Mouse (Mus musculus) effector memory CD4-positive, alpha-beta T cell, adult 7 months (primary cell): ENCODE results near the gene Ajuba. TPM values are rescaled to one million over a fixed set of nuclear protein-coding genes. Genes with fewer than 3 reads are reported as not detected.

Experiments
- polyA plus RNA-seq: library from polyadenylated mRNA; unstranded; fragments of 100-300 nt; shearing (Covaris generic); gene quantifications from one replicate; pipeline ENCODE4 v1.2.1, GENCODE M21; 2017

Ajuba gene
- 0.40 TPM for polyA plus RNA-seq

GRCm38 (mm10) chr14:54577089-54577982 lies at the start of gene Ajuba:
Ajuba (minus strand) TSS chr14:54577558.

GRCm38 (mm10) chr14:54621133-54621532 lies 43.8 kb upstream of the Ajuba start, which contains the start of gene Psmb11:
Psmb11 (plus strand) TSS chr14:54621433.

GRCm38 (mm10) chr14:54617897-54618365 lies 40.6 kb upstream of the Ajuba start, which contains the start of gene Psmb5:
Psmb5 (minus strand) TSS chr14:54618022.

GRCm38 (mm10) chr14:54605752-54606321 lies 28.5 kb upstream of the Ajuba start, which contains the start of gene 4931414P19Rik:
4931414P19Rik (minus strand) TSS chr14:54605993.

GRCm38 (mm10) chr14:54553975-54554769 lies 23.2 kb downstream of the Ajuba start, which contains the start of gene Haus4:
Haus4 (minus strand) TSS chr14:54554616.

Other genes starting within 250 kb of the Ajuba start
- gene Oxa1l, start 216.7 kb downstream of the Ajuba start, polyA plus RNA-seq = 36.9 TPM
- gene Slc7a7, start 159.8 kb downstream of the Ajuba start, polyA plus RNA-seq = not detected
- 122 TPM for gene Mrpl52, start 150.6 kb downstream of the Ajuba start, polyA plus RNA-seq
- gene Mmp14, start 145.9 kb downstream of the Ajuba start, polyA plus RNA-seq = 0.51 TPM
- 246 TPM for gene Lrp10, start 113.4 kb downstream of the Ajuba start, polyA plus RNA-seq
- gene Rem2, start 101.5 kb downstream of the Ajuba start, polyA plus RNA-seq = not detected
- 29.7 TPM for gene Prmt5, start 60.0 kb downstream of the Ajuba start, polyA plus RNA-seq
- gene Haus4, start 22.9 kb downstream of the Ajuba start, polyA plus RNA-seq = 31.6 TPM
- 1.2 TPM for gene 4931414P19Rik, start 28.4 kb upstream of the Ajuba start, polyA plus RNA-seq
- gene Psmb5, start 40.5 kb upstream of the Ajuba start, polyA plus RNA-seq = 123 TPM
- 0.09 TPM for gene Psmb11, start 43.9 kb upstream of the Ajuba start, polyA plus RNA-seq
- gene Gm17606, start 63.4 kb upstream of the Ajuba start, polyA plus RNA-seq = not detected
- gene Cdh24, start 63.8 kb upstream of the Ajuba start, polyA plus RNA-seq = 2.3 TPM
- 63.8 TPM for gene 1700123O20Rik, start 108.7 kb upstream of the Ajuba start, polyA plus RNA-seq
- 84.6 TPM for gene Acin1, start 109.4 kb upstream of the Ajuba start, polyA plus RNA-seq
- gene Gm29776, start 121.3 kb upstream of the Ajuba start, polyA plus RNA-seq = 0.20 TPM
- not detected for gene Cebpe, start 134.6 kb upstream of the Ajuba start, polyA plus RNA-seq
- gene Slc7a8, start 204.4 kb upstream of the Ajuba start, polyA plus RNA-seq = 0.09 TPM
- gene Rnf212b, start 236.6 kb upstream of the Ajuba start, polyA plus RNA-seq = not detected